Mouse (Mus musculus): ENCODE results near the gene Plxnb2. TPM values are rescaled to one million over a fixed set of nuclear protein-coding genes. Genes with fewer than 3 reads are reported as not detected.

Gene Plxnb2
- polyA plus RNA-seq, 1 experiment from 2014 or later: 158 TPM

GRCm38 (mm10) chr15:89148496-89149270, 31.9 kb downstream of the Plxnb2 start:
- DNase-seq (ENCODE audit: low spot score) (no peak), ATAC-seq (ENCODE audit: low read depth) (no peak)
- H3K4me2 ChIP-seq (ENCODE audit: low read depth, low read length): peak overlapping the region; percentile 95
- H3K27me3 ChIP-seq (replicated peaks; ENCODE audit: control insufficient read depth, insufficient read depth, low read length): peaks cover 36% of the 10 kb centered on the region
- no peaks in the 10 kb centered on the region for H3K9me3 ChIP-seq (ENCODE audit: control insufficient read depth, low read length)
- 8% methylated on average over 23 of the region's 25 CpGs for WGBS
- peak overlapping the region; percentile 74 for H3K9ac ChIP-seq (ENCODE audit: low read depth, low read length)
- H3K4me1 ChIP-seq (ENCODE audit: control insufficient read depth, insufficient read depth, low read length): peaks cover 20% of the 10 kb centered on the region
- H3K36me3 ChIP-seq (ENCODE audit: control insufficient read depth, insufficient read depth, low read length): peaks cover 4% of the 10 kb centered on the region; the same call in 1 of the 2 replicates
- 0 out of 2 replicates have a peak overlapping the region, but pooled peaks have one; percentile 39 for H3K27ac ChIP-seq (replicated peaks; ENCODE audit: low read depth, low read length)
- H3K4me3 ChIP-seq (ENCODE audit: low read depth, low read length): peak overlapping the region; percentile 70

- peak overlapping the region; percentile 95 for H3K4me2 ChIP-seq (ENCODE audit: low read depth, low read length)
- H3K9me3 ChIP-seq (ENCODE audit: control insufficient read depth, low read length): no peaks in the 10 kb centered on the region
- no peak for DNase-seq (ENCODE audit: low spot score)
- no peak overlapping the region for H3K27ac ChIP-seq (replicated peaks; ENCODE audit: low read depth, low read length)
- no peaks in the 10 kb centered on the region for H3K36me3 ChIP-seq (ENCODE audit: control insufficient read depth, insufficient read depth, low read length)
- peaks cover 20% of the 10 kb centered on the region for H3K4me1 ChIP-seq (ENCODE audit: control insufficient read depth, insufficient read depth, low read length)
- ATAC-seq (ENCODE audit: low read depth): no peak
- H3K27me3 ChIP-seq (replicated peaks; ENCODE audit: control insufficient read depth, insufficient read depth, low read length): peaks cover 37% of the 10 kb centered on the region
- WGBS: 63% methylated on average over 4 of the region's 4 CpGs
- H3K9ac ChIP-seq (ENCODE audit: low read depth, low read length): no peak overlapping the region
- peak overlapping the region; percentile 70 for H3K4me3 ChIP-seq (ENCODE audit: low read depth, low read length)
These were observed 32.7 kb downstream of the Plxnb2 start for GRCm38 (mm10) chr15:89147895-89148294.

GRCm38 (mm10) chr15:89147456-89147855, 33.1 kb downstream of the Plxnb2 start:
- H3K27me3 ChIP-seq (replicated peaks; ENCODE audit: control insufficient read depth, insufficient read depth, low read length): peaks cover 40% of the 10 kb centered on the region

DNA sequence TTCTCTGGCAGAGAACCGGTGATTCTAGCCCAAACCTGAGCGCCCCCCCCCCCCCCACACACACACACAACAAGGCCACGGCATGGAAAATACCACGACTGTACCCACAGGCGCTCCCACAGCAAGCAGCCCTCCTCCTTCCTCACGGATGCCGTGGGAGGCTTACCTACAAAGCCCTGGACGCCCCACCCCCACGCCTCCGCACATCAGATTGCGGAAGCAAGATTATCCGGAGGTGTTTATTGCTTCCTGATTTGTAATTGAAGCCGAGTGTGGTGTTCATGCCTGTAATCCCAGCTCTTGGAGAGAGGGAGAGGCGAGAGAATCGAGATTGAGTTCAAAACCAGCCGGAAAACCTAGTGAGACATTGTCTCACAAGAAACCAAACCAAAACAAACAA, 33.6 kb downstream of the Plxnb2 start:
- H3K9ac ChIP-seq (ENCODE audit: low read depth, low read length): peak overlapping the region; percentile 56
- 8% methylated on average over 12 of the region's 16 CpGs for WGBS
- ATAC-seq (ENCODE audit: low read depth): no peak

More at GRCm38 (mm10) chr15:89147456-89147855, 33.1 kb downstream of the Plxnb2 start:
- H3K4me1 ChIP-seq (ENCODE audit: control insufficient read depth, insufficient read depth, low read length): peaks cover 20% of the 10 kb centered on the region
- no peaks in the 10 kb centered on the region for H3K36me3 ChIP-seq (ENCODE audit: control insufficient read depth, insufficient read depth, low read length)
- H3K27ac ChIP-seq (replicated peaks; ENCODE audit: low read depth, low read length): no peak overlapping the region
- WGBS: 20% methylated on average over 10 of the region's 10 CpGs
- no peak overlapping the region for H3K9ac ChIP-seq (ENCODE audit: low read depth, low read length)
- DNase-seq (ENCODE audit: low spot score) (no peak), ATAC-seq (ENCODE audit: low read depth) (no peak)
- H3K9me3 ChIP-seq (ENCODE audit: control insufficient read depth, low read length): no peaks in the 10 kb centered on the region
- H3K4me2 ChIP-seq (ENCODE audit: low read depth, low read length): peak overlapping the region; percentile 95
- peak overlapping the region; percentile 30 for H3K4me3 ChIP-seq (ENCODE audit: low read depth, low read length)

DNA sequence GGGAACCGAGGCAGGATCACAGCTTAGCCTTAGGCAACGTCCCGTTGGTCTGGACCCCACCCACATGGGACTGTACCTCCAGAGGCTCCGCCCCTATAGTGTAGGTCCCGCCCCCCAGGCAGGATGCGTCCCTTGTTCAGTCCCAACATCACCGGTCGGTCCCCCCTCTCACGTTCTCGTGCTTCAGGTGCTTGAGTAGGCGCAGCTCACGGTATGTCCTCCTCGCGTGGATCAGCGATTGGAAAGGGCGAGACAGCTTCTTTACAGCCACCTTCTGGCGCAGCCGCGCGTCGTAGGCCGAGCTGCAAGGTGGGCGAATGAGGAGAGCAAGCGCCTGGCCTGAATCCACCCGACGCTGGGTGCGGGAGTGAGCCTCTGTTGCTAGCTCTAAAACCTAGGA, 34.1 kb downstream of the Plxnb2 start:
- H3K4me1 ChIP-seq (ENCODE audit: control insufficient read depth, insufficient read depth, low read length): peaks cover 20% of the 10 kb centered on the region
- peak overlapping the region; percentile 56 for H3K9ac ChIP-seq (ENCODE audit: low read depth, low read length)
- H3K9me3 ChIP-seq (ENCODE audit: control insufficient read depth, low read length): no peaks in the 10 kb centered on the region
- H3K4me3 ChIP-seq (ENCODE audit: low read depth, low read length): peak overlapping the region; percentile 30
- no peak overlapping the region; the same call in 1 of the 2 replicates for H3K27ac ChIP-seq (replicated peaks; ENCODE audit: low read depth, low read length)
- H3K27me3 ChIP-seq (replicated peaks; ENCODE audit: control insufficient read depth, insufficient read depth, low read length): peaks cover 50% of the 10 kb centered on the region
- WGBS: 1% methylated on average over 19 of the region's 27 CpGs
- peak; percentile 49 for DNase-seq (ENCODE audit: low spot score)
- H3K4me2 ChIP-seq (ENCODE audit: low read depth, low read length): peak overlapping the region; percentile 95
- peak; percentile 30; the same call in 1 of the 2 replicates for ATAC-seq (ENCODE audit: low read depth)
- H3K36me3 ChIP-seq (ENCODE audit: control insufficient read depth, insufficient read depth, low read length): no peaks in the 10 kb centered on the region

More for the DNA sequence above, 33.6 kb downstream of the Plxnb2 start:
- peaks cover 45% of the 10 kb centered on the region for H3K27me3 ChIP-seq (replicated peaks; ENCODE audit: control insufficient read depth, insufficient read depth, low read length)
- no peaks in the 10 kb centered on the region for H3K9me3 ChIP-seq (ENCODE audit: control insufficient read depth, low read length)
- peaks cover 20% of the 10 kb centered on the region for H3K4me1 ChIP-seq (ENCODE audit: control insufficient read depth, insufficient read depth, low read length)
- H3K36me3 ChIP-seq (ENCODE audit: control insufficient read depth, insufficient read depth, low read length): no peaks in the 10 kb centered on the region
- peak overlapping the region; percentile 95 for H3K4me2 ChIP-seq (ENCODE audit: low read depth, low read length)
- no peak overlapping the region; the same call in 1 of the 2 replicates for H3K27ac ChIP-seq (replicated peaks; ENCODE audit: low read depth, low read length)
- H3K4me3 ChIP-seq (ENCODE audit: low read depth, low read length): peak overlapping the region; percentile 30
- DNase-seq (ENCODE audit: low spot score): peak; percentile 38

DNA sequence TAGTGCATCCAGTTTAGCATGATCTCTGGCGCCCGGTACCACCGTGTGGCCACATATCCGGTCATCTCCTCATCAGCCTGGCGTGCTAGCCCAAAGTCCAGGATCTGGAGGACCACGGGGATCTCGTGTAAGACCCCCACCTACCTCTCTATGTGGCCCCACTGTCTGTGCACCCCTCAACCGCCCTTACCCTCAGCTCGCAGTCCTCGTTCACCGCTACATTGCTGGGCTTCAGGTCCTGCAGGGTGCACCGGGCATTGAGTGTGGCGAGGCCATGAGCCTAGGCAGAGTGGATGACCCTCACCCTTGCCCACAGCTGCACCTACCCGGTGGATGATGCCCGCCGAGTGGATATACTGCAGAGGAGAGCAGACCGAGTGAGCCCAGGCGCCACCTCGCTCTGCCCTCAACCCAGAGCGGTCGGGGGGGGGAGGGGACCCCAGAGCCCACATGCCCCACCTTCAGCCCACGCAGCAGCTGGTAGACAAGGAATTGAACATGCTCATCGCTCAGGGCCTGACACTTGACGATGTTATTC, 34.7 kb downstream of the Plxnb2 start:
- no peak overlapping the region for H3K9ac ChIP-seq (ENCODE audit: low read depth, low read length)
- no peaks in the 10 kb centered on the region for H3K36me3 ChIP-seq (ENCODE audit: control insufficient read depth, insufficient read depth, low read length)
- WGBS: 77% methylated on average over 22 of the region's 24 CpGs
- H3K9me3 ChIP-seq (ENCODE audit: control insufficient read depth, low read length): no peaks in the 10 kb centered on the region
- ATAC-seq (ENCODE audit: low read depth): no peak
- peak overlapping the region; percentile 95 for H3K4me2 ChIP-seq (ENCODE audit: low read depth, low read length)
- H3K4me3 ChIP-seq (ENCODE audit: low read depth, low read length): no peak overlapping the region
- peaks cover 56% of the 10 kb centered on the region for H3K27me3 ChIP-seq (replicated peaks; ENCODE audit: control insufficient read depth, insufficient read depth, low read length)
- peaks cover 21% of the 10 kb centered on the region for H3K4me1 ChIP-seq (ENCODE audit: control insufficient read depth, insufficient read depth, low read length)
- no peak overlapping the region for H3K27ac ChIP-seq (replicated peaks; ENCODE audit: low read depth, low read length)
- DNase-seq (ENCODE audit: low spot score): no peak

GRCm38 (mm10) chr15:89144965-89145364, 35.6 kb downstream of the Plxnb2 start:
- 90% methylated on average over 11 of the region's 11 CpGs for WGBS
- Histone ChIP-seq H3K4me3 (ENCODE audit: low read depth, low read length) (no peak overlapping the region), H3K4me1 (ENCODE audit: control insufficient read depth, insufficient read depth, low read length) (peaks cover 23% of the 10 kb centered on the region), H3K36me3 (ENCODE audit: control insufficient read depth, insufficient read depth, low read length) (no peaks in the 10 kb centered on the region), H3K27me3 (replicated peaks; ENCODE audit: control insufficient read depth, insufficient read depth, low read length) (peaks cover 65% of the 10 kb centered on the region), H3K9me3 (ENCODE audit: control insufficient read depth, low read length) (no peaks in the 10 kb centered on the region), H3K4me2 (ENCODE audit: low read depth, low read length) (no peak overlapping the region), H3K9ac (ENCODE audit: low read depth, low read length) (no peak overlapping the region), H3K27ac (replicated peaks; ENCODE audit: low read depth, low read length) (no peak overlapping the region)
- ATAC-seq (ENCODE audit: low read depth): no peak
- no peak for DNase-seq (ENCODE audit: low spot score)

GRCm38 (mm10) chr15:89143134-89143533, 37.5 kb downstream of the Plxnb2 start:
- 81% methylated on average over 2 of the region's 2 CpGs for WGBS
- no peak overlapping the region for H3K4me2 ChIP-seq (ENCODE audit: low read depth, low read length)

More at GRCm38 (mm10) chr15:89143134-89143533, 37.5 kb downstream of the Plxnb2 start:
- H3K27me3 ChIP-seq (replicated peaks; ENCODE audit: control insufficient read depth, insufficient read depth, low read length): peaks cover 70% of the 10 kb centered on the region
- no peaks in the 10 kb centered on the region for H3K9me3 ChIP-seq (ENCODE audit: control insufficient read depth, low read length)
- no peak for DNase-seq (ENCODE audit: low spot score)
- no peak overlapping the region for H3K9ac ChIP-seq (ENCODE audit: low read depth, low read length)
- peaks cover 15% of the 10 kb centered on the region for H3K4me1 ChIP-seq (ENCODE audit: control insufficient read depth, insufficient read depth, low read length)
- H3K36me3 ChIP-seq (ENCODE audit: control insufficient read depth, insufficient read depth, low read length): no peaks in the 10 kb centered on the region
- no peak for ATAC-seq (ENCODE audit: low read depth)
- H3K27ac ChIP-seq (replicated peaks; ENCODE audit: low read depth, low read length): no peak overlapping the region
- no peak overlapping the region for H3K4me3 ChIP-seq (ENCODE audit: low read depth, low read length)

All from embryonic facial prominence, embryonic 14.5 days (tissue).